Mouse (Mus musculus): ENCODE results near the gene Timmdc1. TPM values are rescaled to one million over a fixed set of nuclear protein-coding genes. Genes with fewer than 3 reads are reported as not detected.
"Not testable (repeated sequence)": the region's sequence is repeated elsewhere in the genome, so short reads cannot be mapped to it uniquely, and the experiment has no call there.

Gene Timmdc1
- total RNA-seq, 1 experiment from 2014 or later, result 35.4 TPM

DNA sequence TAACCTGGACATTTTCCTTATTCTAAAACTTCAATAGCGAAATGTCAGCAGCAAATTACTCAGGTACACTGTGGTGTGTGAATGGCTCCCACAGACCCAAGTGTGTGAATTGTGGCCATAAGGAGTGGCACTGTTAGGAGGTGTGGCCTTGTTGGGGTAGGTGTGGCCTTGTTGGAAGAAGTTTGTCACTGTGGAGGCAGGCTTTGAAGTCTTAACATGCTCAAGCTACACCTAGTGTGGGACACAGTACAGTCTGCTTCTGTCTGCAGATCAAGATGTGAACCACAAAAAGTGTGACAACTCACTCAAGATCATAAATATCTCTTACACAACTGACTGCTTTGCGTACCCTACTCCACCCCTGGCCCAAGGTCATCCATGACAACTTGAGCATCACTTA lies 11.6 kb downstream of the Timmdc1 start:
- no peak for ATAC-seq (replicated peaks in 1 of 2; ENCODE audit: insufficient read depth in 1 of 2, low FRiP score in 2 of 2, low TSS enrichment in 1 of 2, low read depth in 1 of 2, poor library complexity in 2 of 2, severe bottlenecking in 2 of 2)

DNA sequence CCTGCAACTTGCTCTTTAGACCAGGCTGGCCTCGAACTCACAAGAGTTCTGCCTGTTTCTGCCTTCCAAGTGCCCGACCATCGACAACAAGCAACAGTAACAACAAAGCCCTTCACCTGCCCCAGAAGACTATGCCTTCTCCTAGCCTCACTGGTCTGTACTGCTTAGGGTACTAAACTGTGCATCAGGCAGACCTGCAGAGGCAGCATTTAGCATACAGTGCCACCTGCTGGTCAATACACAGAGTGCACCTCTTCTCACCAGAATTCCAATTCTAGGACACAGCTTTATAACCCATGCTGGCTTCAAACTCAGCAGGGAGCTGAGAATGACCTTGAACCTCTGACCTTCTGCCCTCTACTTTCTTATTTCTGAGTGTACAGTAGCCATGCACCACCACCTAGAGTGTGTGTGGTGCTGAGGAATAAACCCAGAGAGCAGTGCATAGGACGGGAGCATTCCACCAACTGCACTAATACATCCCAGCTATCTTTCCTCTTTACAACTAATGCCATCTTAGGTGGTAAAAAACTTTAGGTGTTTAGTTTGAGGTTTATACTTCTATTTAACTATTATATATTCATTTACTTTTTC lies 16.3 kb downstream of the Timmdc1 start:
- peak; percentile 82 to 89 for ATAC-seq (replicated peaks in 1 of 2; ENCODE audit: insufficient read depth in 1 of 2, low FRiP score in 2 of 2, low TSS enrichment in 1 of 2, low read depth in 1 of 2, poor library complexity in 2 of 2, severe bottlenecking in 2 of 2)

DNA sequence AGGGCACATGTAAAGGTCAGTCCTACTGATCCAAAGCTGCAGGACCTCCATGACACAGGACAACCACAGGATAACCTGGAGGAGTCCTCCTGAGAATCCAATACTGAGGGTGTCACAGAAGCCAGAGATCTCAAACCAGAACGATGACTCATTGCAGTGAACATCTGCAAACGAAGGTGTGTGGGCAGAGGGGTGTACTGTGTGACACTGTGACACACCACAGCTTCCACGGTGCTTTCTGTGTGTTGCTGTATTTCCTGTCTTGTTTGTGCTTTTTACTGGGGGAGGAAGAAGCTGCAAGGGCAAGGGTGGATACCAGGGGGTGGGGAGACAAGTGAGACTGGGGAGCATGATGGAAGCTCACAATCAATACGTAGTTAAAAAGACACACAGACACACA lies 18.9 kb downstream of the Timmdc1 start:
- no peak for ATAC-seq (replicated peaks in 1 of 2; ENCODE audit: insufficient read depth in 1 of 2, low FRiP score in 2 of 2, low TSS enrichment in 1 of 2, low read depth in 1 of 2, poor library complexity in 2 of 2, severe bottlenecking in 2 of 2)

DNA sequence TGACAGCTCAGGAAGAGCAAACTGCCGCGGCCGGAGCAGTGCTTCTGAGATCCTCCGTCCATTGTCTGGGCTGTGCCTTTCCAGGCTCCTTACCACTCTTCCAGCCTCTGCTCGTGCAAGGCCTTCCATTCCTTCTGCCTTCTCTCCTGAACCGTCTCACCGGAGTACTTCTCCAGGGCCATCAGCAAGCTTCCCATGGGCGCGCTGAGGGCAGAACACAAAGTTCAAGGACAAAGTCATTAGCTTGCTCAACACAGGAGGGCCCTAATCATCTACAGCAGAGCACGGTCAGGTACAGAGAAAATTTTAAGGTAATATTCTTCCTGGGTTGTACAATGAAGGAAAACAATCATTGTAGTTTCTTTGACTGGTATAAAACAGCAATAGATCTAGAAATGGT lies 20.0 kb downstream of the Timmdc1 start:
- ATAC-seq (replicated peaks in 1 of 2; ENCODE audit: insufficient read depth in 1 of 2, low FRiP score in 2 of 2, low TSS enrichment in 1 of 2, low read depth in 1 of 2, poor library complexity in 2 of 2, severe bottlenecking in 2 of 2), result no peak

DNA sequence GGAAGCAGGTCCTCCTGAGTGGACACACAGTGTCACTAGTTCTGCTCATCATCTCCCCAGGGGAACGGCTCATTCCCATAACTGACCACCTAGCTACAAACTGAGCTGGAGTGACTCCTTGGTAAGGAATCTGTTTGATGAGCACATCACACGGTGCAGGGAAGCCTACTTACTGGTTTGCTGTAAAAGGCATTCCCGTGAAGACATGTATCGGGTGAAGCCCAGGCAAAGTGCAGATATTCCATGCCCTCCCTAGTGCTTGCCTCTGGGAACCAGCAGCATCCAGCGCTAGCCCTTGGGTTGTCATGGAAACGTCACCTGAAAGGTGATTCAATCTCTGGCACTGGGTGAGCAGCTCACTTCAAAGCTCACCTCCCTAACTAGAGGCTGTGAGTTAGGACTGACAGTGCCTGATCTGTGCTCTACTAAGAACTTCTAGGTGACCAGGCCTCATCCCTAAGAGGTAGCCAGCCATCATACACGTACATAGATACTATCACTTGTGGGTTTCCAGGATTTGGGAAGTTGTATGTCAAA lies 25.8 kb downstream of the Timmdc1 start:
- no peak for ATAC-seq (replicated peaks in 1 of 2; ENCODE audit: insufficient read depth in 1 of 2, low FRiP score in 2 of 2, low TSS enrichment in 1 of 2, low read depth in 1 of 2, poor library complexity in 2 of 2, severe bottlenecking in 2 of 2)

DNA sequence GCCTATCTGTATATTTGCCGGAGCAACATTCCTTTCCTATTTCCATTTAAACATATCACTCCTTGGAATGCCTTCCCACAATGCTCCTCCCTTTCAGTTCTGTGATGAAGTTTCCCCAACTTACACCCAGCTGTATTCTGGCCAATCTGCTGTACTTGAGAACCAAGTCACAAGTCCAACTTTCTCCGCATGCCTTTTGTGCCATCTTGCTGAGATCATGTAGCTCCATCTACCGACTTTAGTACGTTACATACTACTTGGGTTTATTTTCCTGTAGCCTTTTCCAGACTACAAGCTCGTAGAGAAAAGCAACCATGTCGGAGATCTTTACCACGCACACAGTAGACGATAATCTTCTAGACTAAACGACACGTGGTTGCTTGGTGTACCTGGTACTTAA lies 28.6 kb downstream of the Timmdc1 start:
- no peak for ATAC-seq (replicated peaks in 1 of 2; ENCODE audit: insufficient read depth in 1 of 2, low FRiP score in 2 of 2, low TSS enrichment in 1 of 2, low read depth in 1 of 2, poor library complexity in 2 of 2, severe bottlenecking in 2 of 2)

DNA sequence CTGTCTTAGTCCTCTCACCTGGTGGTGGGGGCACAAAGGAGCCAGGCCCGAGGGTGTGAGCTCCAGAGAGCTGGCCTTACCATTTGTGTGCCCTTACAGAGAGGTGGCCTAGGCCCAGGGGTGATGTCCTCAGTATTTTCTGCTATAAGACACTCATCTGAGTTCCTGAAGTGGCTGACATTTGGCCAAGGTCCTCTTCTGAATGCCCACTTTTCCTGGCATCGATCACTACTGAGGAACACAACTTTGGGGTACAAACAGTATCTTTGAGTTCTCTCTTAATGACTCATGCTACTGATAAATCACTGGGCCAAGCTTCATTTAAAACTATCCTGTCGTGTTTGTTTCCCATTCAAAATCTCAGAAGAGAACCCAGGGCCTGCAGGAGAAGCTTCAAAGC lies 29.9 kb downstream of the Timmdc1 start:
- ATAC-seq (replicated peaks in 1 of 2; ENCODE audit: insufficient read depth in 1 of 2, low FRiP score in 2 of 2, low TSS enrichment in 1 of 2, low read depth in 1 of 2, poor library complexity in 2 of 2, severe bottlenecking in 2 of 2), result no peak

DNA sequence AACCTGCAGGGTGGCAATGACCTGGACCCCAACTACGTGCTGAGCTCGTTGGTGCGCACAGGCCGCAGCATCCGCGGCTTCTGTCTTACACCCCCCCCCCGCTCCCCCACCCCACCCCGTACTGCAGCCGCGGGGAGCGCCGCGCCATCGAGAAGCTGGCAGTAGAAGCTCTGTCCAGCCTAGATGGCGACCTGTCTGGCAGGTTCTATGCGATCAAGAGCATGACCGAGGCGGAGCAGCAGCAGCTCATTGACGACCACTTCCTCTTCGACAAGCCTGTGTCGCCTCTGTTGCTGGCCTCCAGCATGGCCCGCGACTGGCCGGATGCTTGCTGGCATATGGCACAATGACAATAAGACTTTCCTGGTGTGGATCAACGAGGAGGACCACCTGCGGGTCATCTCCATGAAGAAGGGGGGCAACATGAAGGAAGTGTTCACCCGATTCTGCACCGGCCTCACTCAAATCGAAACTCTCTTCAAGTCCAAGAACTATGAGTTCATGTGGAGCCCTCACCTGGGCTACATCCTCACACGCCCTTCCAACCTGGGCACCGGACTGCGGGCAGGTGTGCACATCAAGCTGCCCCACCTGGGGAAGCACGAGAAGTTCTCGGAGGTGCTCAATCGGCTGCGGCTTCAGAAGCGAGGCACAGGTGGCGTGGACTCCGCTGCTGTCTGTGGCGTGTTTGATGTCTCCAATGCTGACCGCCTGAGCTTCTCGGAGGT lies 38.7 kb downstream of the Timmdc1 start:
- peak; percentile 57 to 59 for ATAC-seq (replicated peaks in 1 of 2; ENCODE audit: insufficient read depth in 1 of 2, low FRiP score in 2 of 2, low TSS enrichment in 1 of 2, low read depth in 1 of 2, poor library complexity in 2 of 2, severe bottlenecking in 2 of 2)

DNA sequence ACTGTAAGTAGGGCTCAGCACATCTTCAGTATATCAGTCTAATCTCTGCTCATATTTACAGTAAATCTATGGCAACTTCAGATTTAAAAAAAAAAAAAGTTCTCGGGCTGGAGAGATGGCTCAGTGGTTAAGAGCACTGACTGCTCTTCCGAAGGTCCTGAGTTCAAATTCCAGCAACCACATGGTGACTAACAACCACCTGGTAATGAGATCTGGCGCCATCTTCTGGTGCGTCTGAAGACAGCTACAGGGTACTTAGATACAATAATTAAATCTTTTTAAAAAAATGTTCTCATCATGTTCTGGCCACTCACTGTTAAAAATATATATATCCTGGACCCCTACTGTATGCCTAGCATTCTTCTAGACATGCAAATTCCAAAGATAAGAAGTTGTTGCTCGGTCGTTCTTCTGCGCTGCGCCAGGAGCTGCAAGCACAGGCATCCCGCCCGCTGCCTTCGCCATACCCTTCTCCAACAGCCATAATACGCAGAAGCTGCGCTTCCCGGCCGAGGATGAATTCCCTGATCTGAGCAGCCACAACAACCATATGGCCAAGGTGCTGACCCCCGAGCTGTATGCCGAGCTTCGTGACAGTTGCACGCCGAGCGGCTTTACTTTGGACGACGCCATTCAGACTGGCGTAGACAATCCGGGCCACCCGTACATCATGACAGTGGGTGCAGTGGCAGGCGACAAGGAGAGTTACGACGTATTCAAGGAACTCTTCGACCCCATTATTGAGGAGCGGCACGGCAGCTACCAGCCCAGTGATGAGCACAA lies 39.5 kb downstream of the Timmdc1 start:
- ATAC-seq (replicated peaks in 1 of 2; ENCODE audit: insufficient read depth in 1 of 2, low FRiP score in 2 of 2, low TSS enrichment in 1 of 2, low read depth in 1 of 2, poor library complexity in 2 of 2, severe bottlenecking in 2 of 2), result peak in 1 of 2 experiments; percentile 12; a peak in 1 of 4 replicates

DNA sequence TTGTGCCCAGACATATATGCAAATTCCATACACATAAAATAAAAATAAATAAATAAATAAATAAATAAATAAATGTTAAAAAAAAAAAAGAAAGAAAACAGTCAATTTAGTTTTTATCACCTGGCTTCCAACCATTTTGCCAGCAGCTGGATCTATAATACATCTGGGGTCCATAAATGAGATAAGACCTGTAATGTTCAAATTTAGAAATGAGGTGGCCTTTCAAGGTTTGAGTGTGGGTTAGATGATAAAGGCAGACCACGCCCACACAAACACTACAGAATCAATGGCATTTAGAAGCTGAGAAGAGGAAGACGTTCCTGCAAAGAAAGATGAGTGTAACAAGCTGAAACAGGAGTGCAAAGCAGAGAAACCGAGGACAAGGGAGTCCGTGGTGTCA lies 41.1 kb downstream of the Timmdc1 start:
- no peak for ATAC-seq (replicated peaks in 1 of 2; ENCODE audit: insufficient read depth in 1 of 2, low FRiP score in 2 of 2, low TSS enrichment in 1 of 2, low read depth in 1 of 2, poor library complexity in 2 of 2, severe bottlenecking in 2 of 2)

DNA sequence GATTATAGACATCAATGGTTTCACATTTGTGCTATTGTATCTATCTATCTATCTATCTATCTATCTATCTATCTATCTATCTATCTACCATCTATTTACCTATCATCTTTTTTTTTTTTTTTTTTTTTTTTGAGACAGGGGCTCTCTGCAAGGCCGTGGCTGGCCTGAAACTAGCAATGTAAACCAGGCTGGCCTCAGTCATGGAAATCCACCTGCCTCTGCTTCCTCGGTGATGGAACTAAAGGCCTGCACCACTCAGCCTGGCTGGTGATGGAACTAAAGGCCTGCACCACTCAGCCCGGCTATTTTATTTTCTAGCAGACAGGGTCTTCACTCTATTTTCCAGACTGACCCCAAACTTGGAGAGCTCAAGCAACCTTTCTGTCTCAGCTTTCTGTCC lies 44.2 kb downstream of the Timmdc1 start:
- no peak for ATAC-seq (replicated peaks in 1 of 2; ENCODE audit: insufficient read depth in 1 of 2, low FRiP score in 2 of 2, low TSS enrichment in 1 of 2, low read depth in 1 of 2, poor library complexity in 2 of 2, severe bottlenecking in 2 of 2)

DNA sequence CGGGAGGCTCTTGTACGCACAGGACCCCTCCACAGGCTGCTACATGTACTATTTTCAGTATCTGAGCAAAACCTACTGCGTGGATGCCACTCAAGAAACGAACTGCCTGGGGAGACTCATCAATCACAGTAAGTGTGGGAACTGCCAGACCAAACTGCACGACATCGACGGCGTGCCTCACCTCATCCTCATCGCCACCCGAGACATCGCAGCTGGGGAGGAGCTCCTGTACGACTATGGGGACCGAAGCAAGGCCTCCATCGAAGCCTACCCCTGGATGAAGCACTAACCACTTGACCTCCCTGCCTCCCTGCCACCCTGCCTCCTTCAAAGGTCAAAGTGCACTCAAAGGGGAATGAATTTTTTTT lies 45.2 kb downstream of the Timmdc1 start:
- not testable (repeated sequence) for ATAC-seq (replicated peaks in 1 of 2; ENCODE audit: insufficient read depth in 1 of 2, low FRiP score in 2 of 2, low TSS enrichment in 1 of 2, low read depth in 1 of 2, poor library complexity in 2 of 2, severe bottlenecking in 2 of 2)

DNA sequence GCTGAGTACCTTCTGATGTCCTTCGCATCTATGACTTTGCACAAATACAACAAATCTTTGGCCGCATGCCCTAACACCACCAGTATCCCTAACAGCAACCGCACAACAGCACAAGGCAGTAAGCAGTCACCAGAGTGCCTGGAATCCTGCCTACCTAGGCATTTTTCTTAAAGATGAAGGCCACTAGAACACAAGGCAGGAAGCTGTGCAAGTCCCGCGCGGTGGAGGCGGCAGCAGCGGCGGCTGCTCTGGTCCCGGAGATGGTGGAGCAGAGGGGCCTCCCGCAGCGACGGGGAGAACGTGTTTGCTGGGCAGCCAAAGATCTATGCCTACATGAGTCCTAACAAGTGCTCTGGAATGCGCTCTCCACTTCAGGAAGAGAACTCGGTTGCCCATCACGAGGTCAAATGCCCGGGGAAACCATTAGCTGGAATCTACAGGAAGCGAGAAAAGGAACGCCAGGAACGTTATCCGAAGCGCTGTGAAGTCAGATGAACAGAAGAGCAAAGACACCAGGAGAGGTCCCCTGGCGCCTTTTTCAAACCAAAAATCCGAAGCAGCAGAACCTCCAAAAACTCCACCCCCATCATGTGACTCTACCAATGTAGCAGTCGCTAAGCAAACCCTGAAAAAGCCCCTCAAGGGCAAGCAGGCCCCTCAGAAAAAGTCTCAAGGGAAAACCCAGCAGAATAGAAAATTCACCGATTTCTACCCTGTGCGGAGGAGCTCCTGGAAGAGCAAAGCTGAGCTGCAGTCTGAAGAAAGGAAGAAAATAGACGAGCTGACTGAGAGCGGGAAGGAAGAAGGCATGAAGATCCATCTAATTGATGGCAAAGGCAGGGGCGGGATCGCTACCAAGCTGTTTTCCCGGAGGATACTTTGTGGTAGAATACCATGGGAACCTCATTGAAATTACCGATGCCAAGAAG lies 45.9 kb downstream of the Timmdc1 start:
- ATAC-seq (replicated peaks in 1 of 2; ENCODE audit: insufficient read depth in 1 of 2, low FRiP score in 2 of 2, low TSS enrichment in 1 of 2, low read depth in 1 of 2, poor library complexity in 2 of 2, severe bottlenecking in 2 of 2), result peak; percentile 60 to 71

DNA sequence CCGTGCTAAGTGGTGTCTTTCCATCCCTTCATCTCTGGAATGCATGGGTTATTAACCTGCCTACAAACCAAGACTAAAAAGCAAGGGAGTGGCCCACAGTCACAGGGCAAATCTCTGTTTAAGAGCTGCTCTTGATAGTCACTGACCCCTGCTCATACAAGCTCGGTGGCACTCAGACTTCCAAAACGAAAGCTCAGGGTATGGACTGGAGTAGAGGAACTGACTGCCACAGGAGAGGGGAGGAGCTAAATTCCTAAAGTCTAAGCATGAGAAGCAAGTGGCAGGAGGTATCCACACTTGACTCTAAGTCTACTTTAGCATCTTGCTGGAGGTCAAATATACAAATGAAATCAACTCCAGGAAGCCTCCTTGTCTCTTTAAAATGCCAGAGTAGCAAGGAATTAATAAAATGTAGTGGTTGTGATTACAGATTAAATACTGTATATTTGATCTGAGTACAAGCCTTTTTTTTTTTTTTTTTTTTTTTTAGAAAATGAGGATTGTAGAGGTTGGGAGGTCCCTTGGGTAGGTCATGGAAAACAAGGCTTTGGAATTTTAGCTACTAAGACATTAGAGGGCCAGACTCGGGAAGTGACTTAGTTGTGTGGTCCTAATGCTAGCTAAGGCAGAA lies 46.7 kb downstream of the Timmdc1 start:
- peak in 1 of 2 experiments; percentile 57; a peak in 1 of 4 replicates for ATAC-seq (replicated peaks in 1 of 2; ENCODE audit: insufficient read depth in 1 of 2, low FRiP score in 2 of 2, low TSS enrichment in 1 of 2, low read depth in 1 of 2, poor library complexity in 2 of 2, severe bottlenecking in 2 of 2)

DNA sequence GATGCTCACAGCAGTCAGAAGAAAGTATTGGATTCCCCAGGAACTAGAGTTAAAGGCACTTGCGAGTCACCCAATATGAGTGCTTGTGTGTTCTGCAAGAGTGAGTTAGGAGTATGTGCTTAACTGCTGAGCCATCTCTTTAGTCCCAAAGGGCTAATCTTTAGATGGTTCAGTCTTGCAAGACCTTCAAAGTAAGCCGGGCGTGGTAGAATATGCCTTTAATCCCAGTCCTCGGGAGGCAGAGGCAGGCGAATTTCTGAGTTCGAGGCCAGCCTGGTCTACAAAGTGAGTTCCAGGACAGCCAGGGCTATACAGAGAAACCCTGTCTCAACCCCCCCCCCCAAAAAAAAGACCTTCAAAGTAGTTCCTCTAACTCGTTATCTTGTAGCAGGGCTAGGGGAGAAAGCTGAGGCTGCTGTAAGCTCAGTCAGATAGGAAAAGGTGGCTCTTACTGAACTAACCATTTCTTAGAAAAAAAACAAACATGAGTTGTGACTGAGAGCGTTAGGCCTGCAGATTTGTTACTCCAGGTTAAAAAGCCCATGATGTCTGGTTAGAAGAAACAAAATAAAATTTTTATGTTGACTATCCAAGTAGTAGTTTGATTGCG lies 47.7 kb downstream of the Timmdc1 start:
- no peak for ATAC-seq (replicated peaks in 1 of 2; ENCODE audit: insufficient read depth in 1 of 2, low FRiP score in 2 of 2, low TSS enrichment in 1 of 2, low read depth in 1 of 2, poor library complexity in 2 of 2, severe bottlenecking in 2 of 2)

DNA sequence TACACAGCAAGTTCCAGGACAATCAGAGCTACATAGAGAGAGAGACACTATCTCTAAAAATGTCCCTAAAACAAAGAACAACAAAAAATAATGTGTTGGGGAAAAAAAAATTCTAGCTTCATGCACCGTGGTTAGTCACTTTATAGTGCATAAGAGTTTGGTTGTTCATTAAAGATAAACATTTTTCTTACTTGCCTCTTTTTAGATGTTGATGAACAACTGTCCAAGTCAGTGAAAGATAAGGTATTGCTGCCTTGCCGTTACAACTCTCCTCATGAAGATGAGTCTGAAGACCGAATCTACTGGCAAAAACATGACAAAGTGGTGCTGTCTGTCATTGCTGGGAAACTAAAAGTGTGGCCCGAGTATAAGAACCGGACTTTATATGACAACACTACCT lies 48.8 kb downstream of the Timmdc1 start:
- ATAC-seq (replicated peaks in 1 of 2; ENCODE audit: insufficient read depth in 1 of 2, low FRiP score in 2 of 2, low TSS enrichment in 1 of 2, low read depth in 1 of 2, poor library complexity in 2 of 2, severe bottlenecking in 2 of 2), result no peak

DNA sequence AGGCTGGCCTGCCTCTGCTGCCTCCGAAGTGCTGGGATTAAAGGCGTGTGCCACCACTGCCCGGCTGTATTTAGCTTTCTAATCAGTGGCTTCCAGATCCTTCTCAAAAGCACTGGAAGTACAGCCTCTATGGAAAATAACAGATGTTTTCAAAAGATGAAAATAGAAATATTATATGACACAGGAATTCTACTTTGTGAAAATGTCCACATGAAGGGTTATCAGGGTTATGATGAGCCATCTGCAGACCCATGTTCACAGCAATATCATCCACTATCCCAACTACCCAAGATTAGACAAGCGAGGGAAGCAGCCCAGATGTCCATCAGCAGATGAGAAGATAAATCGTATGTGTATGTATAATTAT lies 50.0 kb downstream of the Timmdc1 start:
- ATAC-seq (replicated peaks in 1 of 2; ENCODE audit: insufficient read depth in 1 of 2, low FRiP score in 2 of 2, low TSS enrichment in 1 of 2, low read depth in 1 of 2, poor library complexity in 2 of 2, severe bottlenecking in 2 of 2), result no peak

All from hematopoietic stem cell, adult 5-6 weeks (primary cell).